Mouse (Mus musculus) spleen, postnatal 4 days (tissue): ENCODE results near the gene Cfap45.
A peak's percentile ranks its signal among the peaks of the same experiment; 100 is the strongest.

ENCODE experiments used
- DNase-seq, 2 experiments: peaks; one replicate each; pipeline ENCODE4 v3.0.0; 2022; ENCODE audit warnings: low spot score in 2 of 2

Gene Cfap45

DNA sequence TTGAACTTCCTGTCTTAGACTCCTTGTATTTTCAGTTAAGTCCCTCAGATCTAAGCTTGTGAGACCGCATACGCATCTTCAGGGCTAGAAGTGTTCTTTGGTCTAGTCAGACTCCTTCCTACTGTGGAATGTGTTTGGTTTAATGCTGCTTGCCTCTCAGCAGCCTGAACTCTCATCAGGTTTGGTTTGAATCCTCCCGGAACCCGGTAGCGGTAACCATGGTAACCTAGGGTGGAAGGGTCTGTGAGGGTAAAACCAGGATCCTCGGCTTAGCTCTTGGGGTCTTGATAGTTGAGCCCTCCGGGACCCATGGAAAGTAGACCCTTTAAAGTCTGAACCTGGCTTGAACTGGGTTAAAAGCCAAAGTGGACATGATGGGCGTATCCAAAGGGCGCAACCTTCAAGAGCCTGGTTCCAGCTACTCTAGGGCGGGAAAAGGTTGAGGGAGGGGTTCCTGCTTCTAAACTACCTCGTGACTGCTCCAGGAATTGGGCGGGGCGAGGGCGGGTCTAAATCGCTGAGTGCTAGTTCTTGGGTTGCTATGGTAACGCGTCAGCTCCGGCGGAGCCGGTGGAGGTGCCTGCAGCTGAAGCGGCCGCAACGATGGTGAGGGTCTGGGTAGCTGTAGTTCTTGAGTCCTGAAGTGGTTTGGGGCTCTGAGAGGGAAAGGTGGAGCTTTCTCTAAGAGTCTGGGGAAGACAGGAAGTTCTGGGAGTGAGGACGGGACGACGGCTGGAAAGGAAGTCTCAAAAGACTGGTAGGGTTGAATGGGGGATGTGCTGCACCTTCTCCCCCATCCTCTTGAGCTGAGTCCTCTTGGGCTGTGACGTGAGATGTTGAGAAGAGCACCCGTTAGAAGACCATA is at the start of gene Cfap45:
TSS of gene Cfap45 (plus strand) at position 226 of the 865 bp plus-strand sequence.
- peak in 1 of 2 experiments; percentile 65 for DNase-seq

GRCm38 (mm10) chr1:172472909-172473308 is 47.7 kb upstream of the Cfap45 start:
- DNase-seq: no peak

GRCm38 (mm10) chr1:172474196-172474595 is 46.4 kb upstream of the Cfap45 start:
- DNase-seq: peak in 1 of 2 experiments; percentile 46

DNA sequence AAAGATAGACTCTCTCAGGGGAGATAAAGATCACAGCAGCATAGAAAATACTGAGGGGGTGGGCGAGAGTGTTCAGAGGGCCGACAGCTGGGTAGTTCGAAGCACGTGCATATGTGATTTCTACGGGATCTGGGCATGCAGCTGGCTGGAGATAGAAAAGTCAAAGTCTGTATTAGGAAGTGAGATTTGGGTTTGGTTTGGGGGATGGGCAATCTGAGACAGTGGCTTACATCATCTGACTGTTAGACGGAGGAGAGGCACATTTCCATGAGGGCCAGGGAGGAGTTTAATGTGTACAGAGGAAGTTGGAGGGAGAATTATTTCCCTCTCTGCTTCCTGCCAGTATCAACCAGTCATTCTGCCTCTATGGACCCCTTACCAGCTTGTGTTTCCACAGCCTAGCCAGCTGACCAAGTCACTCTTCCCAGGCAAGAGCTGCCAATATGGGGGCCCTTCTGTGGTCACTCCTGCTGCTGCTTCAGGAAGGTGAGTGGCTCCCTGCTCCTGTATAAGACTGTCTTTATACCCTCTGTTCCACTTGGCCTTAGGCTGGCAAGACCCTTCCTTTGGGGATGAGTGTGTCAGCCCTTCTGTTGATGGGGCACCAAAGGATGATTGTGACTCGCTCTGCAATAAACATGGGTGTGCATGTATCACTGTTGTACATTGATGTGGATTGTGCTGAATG is 45.4 kb upstream of the Cfap45 start, which contains the start of gene Slamf9:
TSS of gene Slamf9 (plus strand) at position 305 of the 688 bp plus-strand sequence.
- DNase-seq: peak in 1 of 2 experiments; percentile 57

- no peak for DNase-seq
These were observed 42.6 kb upstream of the Cfap45 start for GRCm38 (mm10) chr1:172478020-172478419.

DNA sequence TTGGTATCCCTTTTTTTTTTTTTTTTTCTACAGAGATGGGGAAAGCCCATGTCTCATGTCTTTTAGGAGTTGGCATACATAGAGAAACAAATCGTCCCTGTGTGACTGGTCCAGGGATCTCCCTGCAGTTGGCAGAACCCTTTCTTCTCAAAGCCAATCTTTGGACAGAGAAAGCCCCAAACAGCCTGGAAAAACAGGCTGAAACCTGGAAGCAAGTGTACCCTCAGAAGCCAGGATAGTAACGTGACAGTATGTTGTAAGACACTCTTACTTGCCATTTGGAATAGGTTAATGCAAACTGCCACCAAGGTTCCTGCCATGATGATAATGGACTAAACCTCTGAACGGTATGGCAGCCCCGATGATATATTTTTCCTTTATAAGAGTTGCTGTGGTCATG is 40.2 kb upstream of the Cfap45 start:
- no peak for DNase-seq

- peak in 1 of 2 experiments; percentile 61 for DNase-seq
These were observed 39.5 kb upstream of the Cfap45 start for GRCm38 (mm10) chr1:172481111-172481510.

- peak; percentile 80 to 87 for DNase-seq
These were observed 38.9 kb upstream of the Cfap45 start, which contains the start of gene Igsf9 for GRCm38 (mm10) chr1:172481540-172482280. Gene Igsf9 (plus strand): TSS chr1:172481788.

DNA sequence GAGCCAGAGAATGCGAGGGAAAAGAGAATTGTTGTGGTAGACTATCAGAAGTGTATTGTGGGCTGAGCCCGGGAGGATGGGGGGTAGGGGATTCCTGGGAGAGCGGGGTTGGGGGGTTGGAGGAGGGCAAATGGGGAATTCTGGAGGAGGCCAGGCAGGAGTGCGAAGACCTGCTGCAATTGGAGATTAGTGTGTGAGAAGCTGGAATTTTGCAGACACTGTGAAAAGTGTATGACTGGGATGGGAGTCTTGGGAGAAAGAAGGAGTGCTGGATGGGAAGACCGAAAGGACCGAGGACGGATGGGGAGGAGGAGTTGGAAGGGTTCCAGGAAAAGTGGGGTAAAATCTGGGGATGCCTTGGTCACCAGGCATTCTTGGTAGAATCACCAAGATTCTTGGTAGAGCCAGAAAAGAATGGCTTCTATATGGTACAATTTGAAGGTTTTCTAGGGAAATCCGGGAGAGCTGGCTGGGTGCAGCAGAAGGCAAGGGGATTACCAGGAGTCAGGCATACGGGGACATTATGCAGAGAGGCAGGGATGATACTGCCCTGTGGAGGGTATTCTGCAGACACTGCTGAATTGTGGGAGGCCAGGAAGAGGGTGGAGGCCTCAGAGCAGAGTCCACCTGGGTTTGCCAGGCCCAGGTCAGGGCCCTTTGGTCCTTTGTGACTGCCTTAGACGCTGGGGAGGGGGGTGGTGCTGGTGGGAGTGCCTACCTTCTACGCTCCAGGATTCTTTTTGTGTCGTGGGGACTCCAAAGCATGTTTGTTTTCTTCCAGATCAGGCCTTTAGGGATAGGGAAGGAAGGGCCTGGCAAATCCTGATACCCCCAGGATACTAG is 37.9 kb upstream of the Cfap45 start:
- DNase-seq: peak in 1 of 2 experiments; percentile 52

DNA sequence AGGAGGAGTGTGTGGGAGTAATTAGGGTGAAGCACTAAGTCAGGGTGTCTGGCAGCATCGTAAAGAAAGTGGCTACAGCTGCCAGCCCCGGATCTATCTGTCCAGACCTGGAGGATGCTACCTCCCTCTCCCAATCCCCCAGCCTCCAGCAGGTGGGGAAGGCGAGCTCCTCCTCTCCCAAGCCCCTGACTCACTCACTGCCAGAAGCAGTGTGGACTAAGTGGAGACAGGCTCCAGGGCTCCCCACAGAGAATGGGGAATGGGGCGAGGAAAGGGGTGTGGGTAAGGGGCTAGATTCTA is 37.3 kb upstream of the Cfap45 start:
- DNase-seq: peak in 1 of 2 experiments; percentile 52

DNA sequence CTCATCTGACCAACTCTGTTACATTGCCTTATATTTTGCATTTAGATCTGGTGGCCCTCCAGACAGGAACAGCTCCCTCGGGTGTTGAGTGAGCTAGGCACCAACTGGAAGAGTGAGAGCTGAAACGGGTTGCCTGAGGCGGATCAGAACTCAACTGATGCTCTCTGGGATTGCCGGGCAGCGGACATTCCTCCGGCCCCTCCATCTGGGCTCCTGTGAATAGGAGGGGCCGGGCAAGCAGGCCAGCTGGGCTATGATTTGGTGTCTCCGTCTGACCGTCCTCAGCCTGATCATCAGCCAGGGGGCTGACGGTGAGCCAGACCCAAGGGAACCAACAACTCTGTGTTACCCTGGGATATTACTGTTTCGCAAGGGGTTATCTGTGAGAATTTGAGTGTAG is 36.4 kb upstream of the Cfap45 start:
- no peak for DNase-seq

DNA sequence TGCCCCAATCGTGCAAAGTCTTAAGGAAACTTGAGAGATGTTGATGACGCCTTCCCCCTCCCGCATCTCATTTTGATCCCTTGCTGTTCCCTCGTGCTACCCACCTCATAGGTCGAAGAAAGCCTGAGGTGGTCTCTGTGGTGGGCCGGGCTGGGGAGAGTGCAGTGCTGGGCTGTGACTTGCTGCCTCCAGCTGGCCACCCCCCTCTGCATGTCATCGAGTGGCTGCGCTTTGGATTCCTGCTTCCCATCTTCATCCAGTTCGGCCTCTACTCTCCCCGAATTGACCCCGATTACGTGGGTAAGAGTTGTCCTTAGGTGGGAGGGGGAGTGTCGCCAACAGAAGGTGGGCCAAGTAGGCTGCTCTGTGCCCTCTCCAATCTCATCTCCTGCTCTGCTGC is 35.9 kb upstream of the Cfap45 start:
- no peak for DNase-seq

- no peak for DNase-seq
These were observed 34.8 kb upstream of the Cfap45 start for GRCm38 (mm10) chr1:172485821-172486220.

- no peak for DNase-seq
These were observed 34.4 kb upstream of the Cfap45 start for GRCm38 (mm10) chr1:172486236-172486635.

GRCm38 (mm10) chr1:172486651-172487050 is 34.0 kb upstream of the Cfap45 start:
- no peak for DNase-seq

DNA sequence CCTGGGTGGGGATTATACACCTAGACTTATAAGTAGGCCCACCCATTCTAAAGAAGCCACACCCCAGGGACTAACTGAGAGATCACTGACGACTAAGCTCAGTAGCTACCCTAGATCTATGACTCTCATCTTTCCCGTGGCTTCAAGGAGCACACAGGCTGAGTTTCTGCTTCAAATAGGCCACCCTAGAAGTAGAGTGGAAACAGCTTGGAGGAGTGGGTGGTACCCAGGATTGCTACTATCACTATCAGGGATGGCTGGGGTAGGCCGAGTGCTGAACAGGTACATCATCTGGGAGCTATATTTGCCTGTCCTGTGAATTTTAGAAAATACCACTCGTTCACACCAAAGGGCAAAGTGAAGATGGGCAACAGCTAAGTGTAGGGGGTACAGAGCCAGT is 32.7 kb upstream of the Cfap45 start:
- DNase-seq: no peak

DNA sequence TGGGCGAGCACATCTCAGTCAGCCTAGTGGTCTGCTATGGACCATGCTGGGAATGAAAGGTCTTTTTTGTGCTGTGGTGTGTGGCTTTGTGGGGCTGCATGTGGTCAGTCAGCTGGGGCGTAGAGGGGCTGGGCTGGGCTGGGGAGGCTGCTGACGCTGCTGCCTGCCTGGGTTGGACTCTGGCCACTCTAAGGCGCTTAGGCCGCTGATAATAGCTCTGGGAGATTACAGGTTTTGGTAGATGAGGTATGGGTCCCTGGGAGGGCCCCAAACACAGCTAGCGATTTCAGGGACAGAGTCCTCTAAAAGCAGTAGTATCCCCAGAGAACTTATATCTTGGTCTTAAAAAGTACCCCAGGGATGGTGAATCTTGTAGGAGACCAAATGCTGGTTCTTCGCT is 31.8 kb upstream of the Cfap45 start:
- no peak for DNase-seq

DNA sequence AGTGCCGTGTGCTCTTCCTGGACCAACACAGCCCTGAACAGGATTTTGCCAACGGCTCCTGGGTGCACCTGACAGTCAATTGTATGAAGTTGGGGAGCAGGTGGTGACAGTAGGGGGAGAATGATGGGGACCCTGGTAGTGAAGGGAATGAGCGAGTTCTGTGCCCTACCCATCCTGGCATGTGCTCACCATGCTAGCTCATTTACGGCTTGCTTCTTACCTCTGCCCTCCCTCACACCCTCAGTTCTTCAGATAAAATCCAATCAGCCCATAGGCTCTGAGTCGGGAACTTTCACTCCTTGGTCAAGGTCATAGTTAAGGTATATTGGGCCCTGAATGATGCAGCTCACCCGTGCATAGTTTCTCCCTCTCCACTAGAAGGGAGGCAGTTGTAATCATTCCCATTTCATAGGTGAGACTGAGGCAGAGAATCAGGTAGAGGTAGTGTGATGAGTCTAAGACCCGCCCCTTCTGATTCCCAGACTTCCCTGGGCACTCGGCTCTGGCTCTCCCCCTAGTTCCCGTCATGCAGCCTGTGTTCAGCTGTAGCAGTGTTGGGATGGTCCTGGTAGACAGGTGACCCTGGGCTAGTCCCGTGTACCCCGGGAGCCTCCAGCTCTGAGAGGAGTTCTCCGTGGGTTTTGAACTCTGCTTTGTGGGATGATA is 30.9 kb upstream of the Cfap45 start:
- DNase-seq: no peak

GRCm38 (mm10) chr1:172490261-172490661 is 30.3 kb upstream of the Cfap45 start:
- peak; percentile 77 to 94 for DNase-seq

GRCm38 (mm10) chr1:172492047-172492446 is 28.6 kb upstream of the Cfap45 start:
- peak in 1 of 2 experiments; percentile 60 for DNase-seq

DNA sequence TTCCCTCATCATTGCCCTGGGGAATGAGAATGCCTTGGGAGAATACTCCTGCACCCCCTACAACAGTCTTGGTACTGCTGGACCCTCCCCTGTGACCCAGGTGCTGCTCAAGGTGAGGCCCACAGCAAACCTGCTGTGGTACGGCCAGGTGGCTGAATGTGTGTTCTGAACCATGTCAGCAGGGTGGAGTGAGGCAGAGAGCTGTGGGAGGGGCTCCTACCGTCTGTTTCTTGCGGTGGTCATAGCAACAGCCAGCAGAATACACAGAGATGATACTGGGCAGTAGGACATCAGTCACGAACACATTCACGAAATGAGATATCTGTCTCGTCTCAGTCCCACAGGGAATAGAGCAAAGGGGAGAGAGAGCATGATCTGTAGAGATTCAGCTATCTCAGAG is 27.1 kb upstream of the Cfap45 start:
- DNase-seq: no peak
